Mouse (Mus musculus) MEL (cell line): ENCODE results near the gene Keg1. TPM values are rescaled to one million over a fixed set of nuclear protein-coding genes. Genes with fewer than 3 reads are reported as not detected.

Source experiments
- DNase-seq: peaks from one replicate; pipeline ENCODE4 v3.0.0; 2011; ENCODE audit warnings: low read depth, low spot score
- H3K27ac ChIP-seq: 2 replicates; pipeline ENCODE4 v1.5.1; 2012; ENCODE audit warnings: low read depth, mild to moderate bottlenecking, control low read depth, low read length, moderate library complexity; ENCODE audit not compliant: control insufficient read depth
- H3K27me3 ChIP-seq, 2 experiments: fragments of 150-350 bp in 1 of 2; sonication (generic) in 1 of 2; 2 replicates each; pipeline ENCODE4 v1.6.1; 2012; ENCODE audit warnings: low read length in 2 of 2, mild to moderate bottlenecking in 2 of 2, improper control_type of control experiment in 1 of 2, moderate library complexity in 1 of 2; ENCODE audit not compliant: insufficient read depth in 2 of 2, control insufficient read depth in 1 of 2
- H3K36me3 ChIP-seq, 2 experiments: 2 replicates each; pipeline ENCODE4 v1.6.1; 2012 to 2014; ENCODE audit warnings: low read length in 2 of 2, improper control_type of control experiment in 1 of 2, inconsistent platforms in 1 of 2, mild to moderate bottlenecking in 1 of 2; ENCODE audit not compliant: insufficient read depth in 2 of 2, control insufficient read depth in 1 of 2
- H3K4me1 ChIP-seq, 2 experiments: fragments of 150-350 bp in 1 of 2; sonication (generic) in 1 of 2; 2 replicates each; pipeline ENCODE4 v1.6.1; 2012; ENCODE audit warnings: low read length in 2 of 2, improper control_type of control experiment in 1 of 2, mild to moderate bottlenecking in 1 of 2; ENCODE audit not compliant: insufficient read depth in 2 of 2, control insufficient read depth in 1 of 2
- H3K4me3 ChIP-seq, 2 experiments: fragments of 150-350 bp in 1 of 2; sonication (generic) in 1 of 2; 2 replicates each; pipeline ENCODE4 v1.5.1; 2012; ENCODE audit warnings: low read depth in 2 of 2, low read length in 2 of 2, mild to moderate bottlenecking in 2 of 2, moderate library complexity in 2 of 2, control low read depth in 1 of 2, improper control_type of control experiment in 1 of 2; ENCODE audit not compliant: control insufficient read depth in 1 of 2, insufficient read depth in 1 of 2
- H3K79me2 ChIP-seq: 2 replicates; pipeline ENCODE4 v1.6.1; 2012; ENCODE audit warnings: mild to moderate bottlenecking, low read length, moderate library complexity; ENCODE audit not compliant: control insufficient read depth, poor library complexity, insufficient read depth
- H3K9ac ChIP-seq: 2 replicates; pipeline ENCODE4 v1.6.1; 2012; ENCODE audit warnings: low read depth, mild to moderate bottlenecking, control low read depth, low read length, moderate library complexity; ENCODE audit not compliant: control insufficient read depth, poor library complexity, severe bottlenecking
- H3K9me3 ChIP-seq: fragments of 150-350 bp; sonication (generic); replicated peaks from 2 replicates; pipeline ENCODE4 v1.6.1; 2012; ENCODE audit warnings: mild to moderate bottlenecking, low read length, improper control_type of control experiment, moderate library complexity; ENCODE audit not compliant: insufficient read depth
- CHD2 ChIP-seq: IDR thresholded peaks from 2 replicates; pipeline ENCODE4 v1.6.1; 2011; ENCODE audit warnings: low read length, improper control_type of control experiment
- CTCF ChIP-seq, 3 experiments: IDR thresholded peaks in 2 of 3; conservative IDR thresholded peaks in 1 of 3; 2 replicates each; pipeline ENCODE4 v1.5.1; 2011 to 2012; ENCODE audit warnings: low read length in 3 of 3, low read depth in 2 of 3, mild to moderate bottlenecking in 2 of 3, improper control_type of control experiment in 1 of 3, inconsistent platforms in 1 of 3, mixed read lengths in 1 of 3, moderate library complexity in 1 of 3; ENCODE audit not compliant: control insufficient read depth in 1 of 3, insufficient read depth in 1 of 3, poor library complexity in 1 of 3, severe bottlenecking in 1 of 3
- E2F4 ChIP-seq: IDR thresholded peaks from 2 replicates; pipeline ENCODE4 v1.6.1; 2011; ENCODE audit warnings: low read depth, low read length, improper control_type of control experiment, borderline replicate concordance
- ETS1 ChIP-seq: IDR thresholded peaks from 2 replicates; pipeline ENCODE4 v1.6.1; 2012; ENCODE audit warnings: low read depth, mild to moderate bottlenecking, inconsistent platforms, low read length, improper control_type of control experiment, moderate library complexity
- GABPA ChIP-seq: IDR thresholded peaks from 2 replicates; pipeline ENCODE4 v1.6.1; 2012; ENCODE audit warnings: low read depth, mild to moderate bottlenecking, inconsistent platforms, low read length, improper control_type of control experiment, moderate library complexity
- GATA1 ChIP-seq: IDR thresholded peaks from 2 replicates; pipeline ENCODE4 v1.6.1; 2011; ENCODE audit warnings: low read depth, low read length, improper control_type of control experiment
- HCFC1 ChIP-seq: IDR thresholded peaks from 2 replicates; pipeline ENCODE4 v1.6.1; 2012; ENCODE audit warnings: low read depth, mild to moderate bottlenecking, inconsistent platforms, low read length, improper control_type of control experiment, moderate library complexity
- JUND ChIP-seq: IDR thresholded peaks from 2 replicates; pipeline ENCODE4 v1.6.1; 2011; ENCODE audit warnings: low read depth, mild to moderate bottlenecking, improper control_type of control experiment, low read length
- MAX ChIP-seq: IDR thresholded peaks from 2 replicates; pipeline ENCODE4 v1.6.1; 2011; ENCODE audit warnings: low read length, improper control_type of control experiment
- MEF2A ChIP-seq: IDR thresholded peaks from 2 replicates; pipeline ENCODE4 v1.6.1; 2014; ENCODE audit warnings: low read depth, mild to moderate bottlenecking, inconsistent platforms, low read length, improper control_type of control experiment; ENCODE audit not compliant: poor library complexity, insufficient replicate concordance, severe bottlenecking; ENCODE audit errors: extremely low read depth
- MYB ChIP-seq: IDR thresholded peaks from 2 replicates; pipeline ENCODE4 v1.6.1; 2011; ENCODE audit warnings: mild to moderate bottlenecking, low read depth, low read length, improper control_type of control experiment
- MYC ChIP-seq: IDR thresholded peaks from 2 replicates; pipeline ENCODE4 v1.6.1; 2011; ENCODE audit warnings: low read depth, mild to moderate bottlenecking, low read length, improper control_type of control experiment, moderate library complexity
- NELFE ChIP-seq: IDR thresholded peaks from 2 replicates; pipeline ENCODE4 v1.6.1; 2011; ENCODE audit warnings: low read depth, low read length, improper control_type of control experiment
- POLR2AphosphoS5 ChIP-seq: IDR thresholded peaks from 2 replicates; pipeline ENCODE4 v1.6.1; 2012; ENCODE audit warnings: low read depth, borderline replicate concordance, mild to moderate bottlenecking, inconsistent platforms, low read length, moderate library complexity, mixed read lengths
- RAD21 ChIP-seq: IDR thresholded peaks from 2 replicates; pipeline ENCODE4 v1.6.1; 2011; ENCODE audit warnings: mild to moderate bottlenecking, low read depth, low read length, improper control_type of control experiment
- RCOR1 ChIP-seq: IDR thresholded peaks from 2 replicates; pipeline ENCODE4 v1.6.1; 2012; ENCODE audit warnings: low read depth, mild to moderate bottlenecking, inconsistent platforms, low read length, improper control_type of control experiment
- SMC3 ChIP-seq: IDR thresholded peaks from 2 replicates; pipeline ENCODE4 v1.6.1; 2011; ENCODE audit warnings: low read depth, low read length, improper control_type of control experiment
- TBP ChIP-seq: IDR thresholded peaks from 2 replicates; pipeline ENCODE4 v1.8.0; 2011; ENCODE audit warnings: low read depth, low read length, improper control_type of control experiment
- TCF12 ChIP-seq: IDR thresholded peaks from 2 replicates; pipeline ENCODE4 v1.6.1; 2014; ENCODE audit warnings: low read depth, mild to moderate bottlenecking, inconsistent platforms, low read length, improper control_type of control experiment, moderate library complexity
- USF1 ChIP-seq: IDR thresholded peaks from 2 replicates; pipeline ENCODE4 v1.6.1; 2014; ENCODE audit warnings: low read depth, mild to moderate bottlenecking, inconsistent platforms, low read length, improper control_type of control experiment, moderate library complexity
- ZC3H11A ChIP-seq: IDR thresholded peaks from 2 replicates; pipeline ENCODE4 v1.6.1; 2012; ENCODE audit warnings: low read depth, mild to moderate bottlenecking, inconsistent platforms, low read length, improper control_type of control experiment
- ZNF384 ChIP-seq: IDR thresholded peaks from 2 replicates; pipeline ENCODE4 v1.6.1; 2012; ENCODE audit warnings: low read depth, mild to moderate bottlenecking, inconsistent platforms, low read length, improper control_type of control experiment
- polyA plus RNA-seq, 2 experiments: library from polyadenylated mRNA; stranded (reverse) in 1 of 2; unstranded in 1 of 2; fragments of >175 nt in 1 of 2; fragments of >200 nt in 1 of 2; gene quantifications; 2 replicates each; pipeline versions ENCODE4 v1.2.1 to v1.2.4; 2012; ENCODE audit warnings: low replicate concordance in 2 of 2, low read depth in 1 of 2; ENCODE audit not compliant: insufficient read length in 2 of 2, insufficient read depth in 1 of 2, missing spikeins in 1 of 2
- total RNA-seq: library from RNA; depleted of rRNA; stranded (reverse); fragments of 300-350 nt; gene quantifications from 2 replicates; pipeline ENCODE4 v1.2.3, GENCODE M21; 2012

Gene Keg1
- total and polyA plus RNA-seq, 3 experiments = not detected

GRCm38 (mm10) chr19:12677812-12678211, 17.8 kb upstream of the Keg1 start, which contains the start of gene Olfr1443:
Gene Olfr1443 (plus strand): TSS chr19:12678112.
- no peaks in the 10 kb centered on the region for H3K9me3 ChIP-seq
- no peaks in the 10 kb centered on the region; a peak in 1 of 4 replicates for H3K27me3 ChIP-seq
- TF ChIP-seq CHD2 = no peak
- no peak for TF ChIP-seq RAD21
- TF ChIP-seq CTCF (IDR thresholded peaks at IDR 0.05 in 2 of 3, conservative IDR thresholded peaks at IDR 0.05 in 1 of 3; ENCODE audit: control insufficient read depth in 1 of 3, insufficient read depth in 1 of 3, low read depth in 2 of 3, low read length in 3 of 3, poor library complexity in 1 of 3, severe bottlenecking in 1 of 3) = no peak
- no peak for TF ChIP-seq MYB
- TF ChIP-seq NELFE = no peak
- no peak for TF ChIP-seq ZC3H11A
- no peak for TF ChIP-seq ZNF384
- TF ChIP-seq, all 39 proteins: peak for 0
- Histone ChIP-seq H3K36me3 (no peaks in the 10 kb centered on the region), H3K9ac (no peak within 1 kb of the TSS), H3K27ac (no peak within 1 kb of the TSS), H3K4me3 (no peak within 1 kb of the TSS), H3K79me2 (no peaks in the 10 kb centered on the region), H3K4me1 (no peaks in the 10 kb centered on the region)
- no peak for DNase-seq

- DNase-seq = no peak
Measured at GRCm38 (mm10) chr19:12684638-12685037, 10.9 kb upstream of the Keg1 start.

GRCm38 (mm10) chr19:12685231-12685630, 10.4 kb upstream of the Keg1 start:
- H3K27ac ChIP-seq = no peak overlapping the region
- H3K4me1 ChIP-seq = no peaks in the 10 kb centered on the region
- H3K79me2 ChIP-seq = no peaks in the 10 kb centered on the region
- H3K27me3 ChIP-seq = peaks cover 0 to 2% of the 10 kb centered on the region in 2 experiments; a peak in 2 of 4 replicates
- no peak overlapping the region for H3K4me3 ChIP-seq
- no peak overlapping the region for H3K9ac ChIP-seq
- no peaks in the 10 kb centered on the region for H3K36me3 ChIP-seq
- no peaks in the 10 kb centered on the region for H3K9me3 ChIP-seq
- TF ChIP-seq HCFC1 = no peak
- no peak for TF ChIP-seq TCF12
- TF ChIP-seq GATA1 = no peak
- TF ChIP-seq E2F4 = no peak
- no peak for DNase-seq

More at GRCm38 (mm10) chr19:12684638-12685037, 10.9 kb upstream of the Keg1 start:
- H3K4me1 ChIP-seq = no peaks in the 10 kb centered on the region
- H3K4me3 ChIP-seq = no peak overlapping the region
- TF ChIP-seq JUND = no peak
- TF ChIP-seq E2F4 = no peak
- no peak for TF ChIP-seq MAX
- no peak for TF ChIP-seq SMC3
- TF ChIP-seq MYC = no peak
- TF ChIP-seq MEF2A = no peak
- no peak for TF ChIP-seq USF1
- TF ChIP-seq POLR2AphosphoS5 = no peak
- no peak for TF ChIP-seq RCOR1
- no peak for TF ChIP-seq ETS1
- TF ChIP-seq GATA1 = no peak
- TF ChIP-seq TBP = no peak
- no peak for TF ChIP-seq GABPA
- no peak for TF ChIP-seq CTCF (IDR thresholded peaks at IDR 0.05 in 2 of 3, conservative IDR thresholded peaks at IDR 0.05 in 1 of 3; ENCODE audit: control insufficient read depth in 1 of 3, insufficient read depth in 1 of 3, low read depth in 2 of 3, low read length in 3 of 3, poor library complexity in 1 of 3, severe bottlenecking in 1 of 3)
- peaks cover 0 to 2% of the 10 kb centered on the region in 2 experiments; a peak in 2 of 4 replicates for H3K27me3 ChIP-seq
- H3K79me2 ChIP-seq = no peaks in the 10 kb centered on the region
- H3K9ac ChIP-seq = no peak overlapping the region
- H3K27ac ChIP-seq = no peak overlapping the region
- H3K36me3 ChIP-seq = no peaks in the 10 kb centered on the region
- no peaks in the 10 kb centered on the region for H3K9me3 ChIP-seq
